Mouse (Mus musculus): Measurements from ENCODE around the gene Sumo3. TPM values are rescaled to one million over a fixed set of nuclear protein-coding genes. Genes with fewer than 3 reads are reported as not detected.

Sumo3 gene
- 100 to 1,000 TPM in 1 of 2 experiments, 10 to 100 TPM in 1; 89.0 to 106 TPM for total RNA-seq (2021)
- long read RNA-seq, experiment 1, transcript Sumo3-204 (4 exons, 487 nt): minor isoform, 5 of 179 reads
- long read RNA-seq, experiment 1, transcript Sumo3-202 (4 exons, 1,874 nt): minor isoform, 12 of 179 reads
- long read RNA-seq, experiment 1, transcript Sumo3-201 (4 exons, 2,630 nt): major isoform, 158 of 179 reads
- long read RNA-seq, experiment 1, partial matches to known transcripts: 1 of 179 reads
- long read RNA-seq, experiment 1, other reads (novel, unspliced or antisense): 1 of 179 reads
- long read RNA-seq, experiment 2, transcript Sumo3-201 (4 exons, 2,630 nt): major isoform, 56 of 62 reads
- long read RNA-seq, experiment 2, partial matches to known transcripts: 0 of 62 reads
- long read RNA-seq, experiment 2, other reads (novel, unspliced or antisense): 1 of 62 reads

DNA sequence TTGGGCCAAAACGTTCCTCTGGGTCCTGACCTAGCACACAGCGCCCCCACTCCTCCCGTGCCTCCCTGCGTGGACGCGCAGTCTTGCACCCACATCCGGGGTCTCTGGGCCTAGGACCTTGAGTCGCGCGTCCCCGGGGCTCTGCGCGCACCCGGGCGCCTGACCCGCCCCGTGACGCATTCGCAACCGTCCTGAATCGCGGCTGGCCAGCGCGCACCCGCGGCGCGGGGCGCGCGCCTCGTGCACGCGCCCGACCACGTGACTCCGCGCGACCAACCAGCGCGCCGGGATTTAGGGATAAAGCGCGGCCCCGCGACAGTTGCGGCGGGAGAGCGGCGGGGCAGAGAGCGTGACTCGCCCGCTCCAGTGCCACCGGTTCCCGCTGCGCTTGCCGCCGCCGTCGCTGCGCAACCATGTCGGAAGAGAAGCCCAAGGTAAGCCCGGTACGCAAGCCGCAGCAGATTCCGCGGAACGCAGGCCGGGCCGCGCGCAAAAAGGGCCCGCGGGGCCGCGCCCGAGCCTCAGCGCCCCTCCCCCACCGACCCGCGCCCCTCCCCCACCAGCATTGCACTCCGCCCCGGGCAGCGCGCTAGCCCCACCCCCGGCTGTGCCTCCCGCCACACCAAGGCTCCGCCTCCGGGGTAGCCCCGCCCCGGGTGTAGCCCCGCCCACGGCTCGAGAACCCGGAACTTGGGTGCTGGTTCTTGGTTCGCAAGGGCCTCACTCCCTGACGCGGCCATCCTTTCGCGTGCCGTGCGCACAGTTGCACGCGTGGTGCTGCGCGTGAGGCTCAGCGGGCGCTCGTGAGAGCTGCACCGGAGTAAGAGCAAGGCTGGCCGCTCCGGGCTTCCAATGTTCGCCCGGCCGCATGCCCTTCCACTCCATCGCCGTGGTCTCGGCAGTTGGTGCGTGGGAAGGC lies at the start of gene Sumo3, which contains the start of gene Gm49325:
Gene Sumo3 (plus strand): TSS at position 190 of the 919 bp plus-strand sequence.
Gene Gm49325 (plus strand): TSS at position 290 of the 919 bp plus-strand sequence.
- peak; percentile 99 to 100 for DNase-seq

GRCm38 (mm10) chr10:77556631-77557030 lies 49.3 kb upstream of the Sumo3 start:
- no peak for DNase-seq

DNA sequence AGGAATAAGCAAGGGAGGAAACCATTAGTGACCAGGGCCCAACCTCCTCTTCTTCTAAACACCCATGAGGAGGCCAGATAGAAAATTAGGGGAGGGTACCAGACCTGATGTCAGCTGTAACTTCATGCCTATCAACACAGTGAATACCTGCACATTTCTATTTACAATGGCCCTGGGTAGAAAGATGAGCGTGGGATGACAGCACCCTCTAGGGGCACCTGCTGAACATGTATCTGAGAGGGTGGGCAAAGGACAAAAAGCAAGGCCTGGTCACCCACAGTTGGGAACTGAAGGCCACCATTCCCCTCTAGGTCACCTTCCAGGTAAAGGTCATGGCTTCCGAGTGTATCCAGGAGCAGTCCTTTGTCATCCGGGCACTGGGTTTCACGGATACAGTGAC lies 48.3 kb upstream of the Sumo3 start:
- peak in 1 of 2 experiments; percentile 19 for DNase-seq

DNA sequence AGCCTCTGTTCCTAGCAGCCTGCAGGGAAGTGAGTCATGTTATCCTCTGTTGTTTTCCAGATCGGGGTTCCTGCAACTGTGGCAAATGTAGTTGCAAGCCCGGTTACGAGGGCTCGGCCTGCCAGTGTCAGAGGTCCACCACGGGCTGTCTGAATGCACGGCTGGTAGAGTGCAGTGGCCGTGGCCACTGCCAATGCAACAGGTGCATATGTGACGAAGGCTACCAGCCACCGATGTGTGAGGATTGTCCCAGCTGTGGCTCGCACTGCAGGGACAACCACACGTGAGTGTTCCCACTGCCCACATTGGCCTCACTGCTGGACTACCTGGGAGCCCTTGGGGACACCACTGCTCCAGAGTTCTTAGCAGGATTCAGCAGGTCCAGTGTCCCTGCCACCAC lies 45.8 kb upstream of the Sumo3 start:
- no peak for DNase-seq

GRCm38 (mm10) chr10:77560830-77561229 lies 45.1 kb upstream of the Sumo3 start:
- DNase-seq: no peak

DNA sequence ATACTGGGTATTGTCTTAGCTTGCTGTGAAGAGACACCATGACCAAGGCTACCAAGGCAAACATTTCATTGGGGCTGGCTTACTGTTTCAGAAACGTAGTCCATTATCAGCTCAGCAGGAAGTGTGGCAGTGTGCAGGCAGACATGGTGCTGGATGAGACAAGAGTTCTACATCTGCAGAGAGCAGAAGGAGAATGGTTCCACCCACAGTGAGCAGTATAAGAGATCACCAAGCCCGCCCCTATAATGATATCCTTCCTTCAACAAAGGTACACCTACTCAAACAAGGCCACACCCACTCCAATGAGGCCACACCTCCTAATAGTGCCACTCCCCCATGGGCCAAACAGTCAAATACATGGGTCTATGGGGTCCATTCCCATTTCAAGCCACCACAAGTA lies 44.4 kb upstream of the Sumo3 start:
- DNase-seq: no peak

- DNase-seq: no peak
Measured at GRCm38 (mm10) chr10:77565005-77565404, 40.9 kb upstream of the Sumo3 start.

DNA sequence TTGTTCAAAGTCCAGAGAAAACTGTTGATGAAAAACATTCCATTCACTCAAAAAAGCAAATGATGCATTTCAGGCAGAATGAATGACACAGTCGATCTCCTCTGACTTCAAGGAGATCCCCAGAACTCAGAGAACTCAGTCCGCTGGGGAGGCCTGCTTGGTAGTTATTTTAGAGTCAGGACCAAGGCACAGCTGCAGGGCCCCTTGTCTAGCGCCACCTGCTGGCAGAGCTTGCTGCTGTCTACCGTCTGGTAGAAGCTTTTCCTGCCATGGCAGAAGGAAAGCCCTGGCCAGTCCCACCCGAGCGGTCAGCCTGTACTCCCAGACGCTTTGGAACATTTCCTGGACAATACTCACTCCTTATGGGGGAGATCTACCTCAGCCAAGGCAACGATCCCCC lies 39.2 kb upstream of the Sumo3 start:
- DNase-seq: peak; percentile 92 to 95

GRCm38 (mm10) chr10:77569481-77569880 lies 36.4 kb upstream of the Sumo3 start:
- no peak for DNase-seq

- no peak for DNase-seq
Measured at GRCm38 (mm10) chr10:77569973-77570658, 35.8 kb upstream of the Sumo3 start.

DNA sequence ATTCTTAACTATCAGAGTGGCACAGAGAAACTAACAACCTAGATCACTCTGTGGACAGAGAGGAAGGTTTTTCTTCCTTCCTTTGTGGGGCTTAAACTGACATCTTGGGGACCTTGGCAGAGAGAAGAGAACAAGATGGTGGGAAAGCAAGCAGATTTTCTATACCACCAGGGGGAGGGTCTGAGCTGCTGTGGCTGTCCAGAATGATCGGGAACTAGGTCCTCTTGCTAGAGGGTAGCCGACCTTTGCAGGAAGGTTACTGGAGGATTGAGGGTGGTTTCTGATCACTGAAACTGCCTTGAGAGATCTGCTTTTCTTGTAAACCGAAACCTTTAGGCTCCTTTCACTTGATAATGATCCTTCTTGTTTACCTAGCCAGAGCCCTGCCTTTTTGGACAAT lies 33.7 kb upstream of the Sumo3 start:
- no peak for DNase-seq

GRCm38 (mm10) chr10:77573162-77573561 lies 32.7 kb upstream of the Sumo3 start:
- no peak for DNase-seq

DNA sequence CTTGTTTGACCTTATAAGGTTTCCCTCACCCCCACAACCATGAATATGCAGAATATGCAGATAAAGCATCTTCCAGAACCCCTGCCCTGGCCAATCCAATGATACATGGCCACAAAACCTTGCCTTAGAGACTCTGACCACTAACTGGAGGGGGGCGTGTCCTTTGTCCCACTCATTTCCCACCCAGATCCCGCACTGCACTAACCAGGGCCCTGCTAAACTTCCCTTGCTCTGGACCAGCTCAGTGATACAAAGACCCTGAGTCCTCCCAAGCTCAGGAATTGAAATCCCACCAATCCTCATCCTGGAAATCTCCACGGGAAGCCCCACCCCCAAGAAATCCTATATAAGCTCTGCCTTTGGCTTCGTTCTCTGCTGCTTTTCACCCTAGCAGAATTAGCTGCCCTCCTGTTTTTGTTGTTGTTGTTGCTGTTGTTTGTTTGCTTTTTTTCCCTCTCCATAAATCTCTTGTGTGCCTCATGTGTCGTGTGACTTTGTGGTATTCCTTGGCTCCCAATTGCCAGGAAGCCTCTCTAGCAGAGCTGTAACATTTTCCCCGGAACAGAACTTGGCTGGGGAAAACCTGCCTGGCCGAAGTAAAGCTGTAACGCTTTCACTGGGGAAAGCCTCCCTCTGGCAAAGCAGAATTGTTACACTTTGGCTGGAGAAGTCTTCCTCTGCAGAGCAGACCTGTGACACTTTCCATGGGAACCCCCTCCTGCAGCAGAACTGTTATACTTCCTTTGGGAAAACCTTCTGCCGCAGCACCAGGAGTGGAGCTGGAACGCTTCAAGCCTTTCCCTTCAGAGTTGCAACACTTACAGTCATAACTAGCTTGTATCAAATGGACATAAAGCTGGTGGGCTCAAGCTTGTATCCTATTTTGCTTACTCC lies 25.6 kb upstream of the Sumo3 start:
- DNase-seq: no peak

DNA sequence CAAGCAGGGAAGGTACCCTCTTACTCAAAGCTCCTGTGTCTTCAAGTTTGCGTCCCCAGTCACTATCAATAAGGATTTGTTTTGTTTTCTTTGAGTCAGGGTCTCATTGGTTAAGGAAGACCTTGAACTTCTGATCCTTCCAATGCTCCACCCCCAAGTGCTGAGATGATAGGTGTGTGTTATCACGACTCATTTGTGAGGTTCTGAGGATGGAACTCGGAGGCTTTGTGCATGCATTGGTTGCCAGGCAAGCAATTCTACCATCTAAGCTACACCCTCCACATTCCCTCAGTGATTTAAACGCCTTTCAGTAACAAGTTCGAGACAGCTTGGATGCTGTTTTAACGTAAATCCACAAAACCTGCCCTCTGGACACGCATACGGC lies 24.9 kb upstream of the Sumo3 start:
- DNase-seq: no peak

GRCm38 (mm10) chr10:77581408-77582284 lies 24.3 kb upstream of the Sumo3 start, which contains the start of gene Pttg1ip:
Gene Pttg1ip, plus strand, starts transcription at chr10:77581720.
- DNase-seq: peak; percentile 98 to 99

- peak in 1 of 2 experiments; percentile 34 for DNase-seq
Measured at GRCm38 (mm10) chr10:77582285-77582618, 23.6 kb upstream of the Sumo3 start.

DNA sequence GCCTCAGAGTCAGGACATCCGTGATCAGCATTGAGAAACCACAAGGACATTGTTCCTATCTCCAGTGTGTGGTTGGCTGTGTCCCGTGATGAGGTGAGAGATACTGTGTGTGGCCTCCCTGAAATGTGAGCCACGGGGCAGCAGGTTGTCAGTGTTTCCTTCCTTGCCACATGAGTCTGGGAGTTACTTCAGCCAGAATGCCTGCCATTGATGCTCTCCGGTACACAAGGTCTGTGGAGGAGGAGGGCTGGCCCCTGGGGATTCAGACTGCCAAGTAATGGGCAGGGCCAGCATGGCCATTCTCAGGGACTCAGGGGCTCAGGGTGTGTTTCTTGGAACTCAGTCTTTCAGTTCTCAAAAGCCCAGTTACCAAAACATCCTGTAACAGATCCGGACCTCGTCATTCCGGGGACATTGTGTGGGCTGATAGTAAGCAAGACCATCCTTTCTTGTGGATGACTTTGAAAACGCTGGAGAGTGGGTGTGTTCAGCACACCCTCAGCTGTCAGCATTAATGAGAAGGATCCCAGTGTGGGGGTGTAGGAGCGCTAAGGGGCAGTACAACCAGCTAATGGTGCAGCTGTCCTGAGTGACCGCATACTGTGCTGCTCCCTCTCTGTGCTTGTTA lies 22.0 kb upstream of the Sumo3 start:
- peak; percentile 27 to 46 for DNase-seq

DNA sequence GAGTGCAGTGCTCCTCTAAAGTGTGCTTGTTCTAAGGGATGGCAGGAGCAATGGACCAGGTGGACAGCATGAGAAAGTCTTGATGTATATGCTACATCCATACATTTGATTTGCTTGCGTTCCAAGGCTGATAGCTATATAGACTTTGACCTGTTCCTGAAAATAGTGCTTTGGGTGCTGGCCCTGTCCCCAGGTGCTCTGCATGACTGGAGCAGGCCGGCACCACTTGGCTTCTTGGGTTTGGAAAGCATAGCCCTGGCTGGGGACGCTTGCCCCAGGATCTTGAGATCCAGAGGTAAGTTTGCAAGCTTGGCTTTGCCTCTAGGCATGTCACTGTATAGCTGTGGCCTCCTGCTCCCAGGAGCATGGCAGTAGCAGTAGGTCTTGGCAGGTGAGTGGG lies 19.3 kb upstream of the Sumo3 start:
- DNase-seq: no peak

GRCm38 (mm10) chr10:77587091-77587775 lies 18.7 kb upstream of the Sumo3 start:
- peak; percentile 41 to 49 for DNase-seq
